In the genomic region with DNA sequence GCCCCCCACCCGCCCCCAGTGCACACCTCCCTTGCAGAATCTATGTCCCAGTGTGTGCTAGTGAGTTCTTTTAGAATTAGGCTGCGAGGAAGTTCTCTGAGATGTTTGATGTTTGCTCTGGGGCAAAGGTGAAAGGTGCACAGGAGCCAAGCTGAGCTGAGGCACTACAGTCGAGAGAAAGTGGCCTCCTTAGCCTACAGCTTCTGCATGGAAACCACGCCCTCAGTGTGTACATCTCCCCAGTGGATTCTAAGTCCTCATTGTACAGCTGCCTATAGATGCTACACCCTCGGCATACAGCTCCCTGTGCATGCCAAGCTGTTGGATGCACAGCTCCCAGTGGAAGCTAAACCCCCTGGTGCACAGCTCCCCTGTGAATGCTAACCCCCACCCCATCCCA, we compare ENCODE assay signal across 26 mouse cellular contexts. TPM values are rescaled to one million over a fixed set of nuclear protein-coding genes. Genes with fewer than 3 reads are reported as not detected.
DNase-seq lines count a peak whose midpoint lies in the region; ATAC-seq and TF ChIP-seq lines count a peak whose summit lies in the region.
"Had no signal": no experiment of that assay in that cellular context is flagged by ENCODE, and none has a peak within 500 bp of the region (broad histone marks: within the 10 kb centered on the region; RNA-seq: fewer than 3 reads in every experiment).

No protein-coding gene starts in this region.

- H3K4me3 ChIP-seq in embryonic facial prominence, embryonic 14.5 days (ENCODE audit: low read depth, low read length), result no peak overlapping the region
- H3K4me3 ChIP-seq in embryonic facial prominence, embryonic 10.5 days, result no peak overlapping the region
- H3K4me3 ChIP-seq in left cerebral cortex, adult 2 months, result no peak overlapping the region
- no peak overlapping the region for H3K4me3 ChIP-seq in stomach, embryonic 16.5 days (replicated peaks; ENCODE audit: low read length)
- no peak overlapping the region for H3K4me3 ChIP-seq in neural tube, embryonic 15.5 days (replicated peaks)
- no peak overlapping the region for H3K4me3 ChIP-seq in heart, embryonic 11.5 days (ENCODE audit: low read depth, low read length)
- H3K4me3 ChIP-seq: embryonic facial prominence, embryonic 13.5 days; forebrain, embryonic 10.5 days; forebrain, embryonic 13.5 days; heart, adult 2 months; heart, embryonic 10.5 days; hindbrain, embryonic 10.5 days; hindbrain, embryonic 13.5 days had no signal

- no peaks in the 10 kb centered on the region for H3K9me3 ChIP-seq in embryonic facial prominence, embryonic 14.5 days (ENCODE audit: control insufficient read depth, low read length)
- H3K9me3 ChIP-seq in embryonic facial prominence, embryonic 10.5 days, result no peaks in the 10 kb centered on the region
- no peaks in the 10 kb centered on the region for H3K9me3 ChIP-seq in stomach, embryonic 16.5 days (replicated peaks; ENCODE audit: control insufficient read depth, low read length)
- H3K9me3 ChIP-seq in neural tube, embryonic 15.5 days (replicated peaks), result no peaks in the 10 kb centered on the region
- no peaks in the 10 kb centered on the region for H3K9me3 ChIP-seq in heart, embryonic 11.5 days (replicated peaks; ENCODE audit: control insufficient read depth, low read length)
- H3K9me3 ChIP-seq: embryonic facial prominence, embryonic 13.5 days; forebrain, embryonic 10.5 days; forebrain, embryonic 13.5 days; heart, embryonic 10.5 days; hindbrain, embryonic 10.5 days; hindbrain, embryonic 13.5 days had no signal

- H3K27me3 ChIP-seq in embryonic facial prominence, embryonic 14.5 days (replicated peaks; ENCODE audit: control insufficient read depth, insufficient read depth, low read length), result no peaks in the 10 kb centered on the region
- peaks cover 29% of the 10 kb centered on the region for H3K27me3 ChIP-seq in embryonic facial prominence, embryonic 10.5 days (replicated peaks; ENCODE audit: low read depth, poor library complexity, severe bottlenecking)
- H3K27me3 ChIP-seq in stomach, embryonic 16.5 days (ENCODE audit: control insufficient read depth, insufficient read depth, low read length), result no peaks in the 10 kb centered on the region
- H3K27me3 ChIP-seq in neural tube, embryonic 15.5 days (replicated peaks), result peaks cover 3% of the 10 kb centered on the region; the same call in 1 of the 2 replicates
- peaks cover 9% of the 10 kb centered on the region for H3K27me3 ChIP-seq in heart, embryonic 11.5 days (ENCODE audit: control insufficient read depth, insufficient read depth, low read length)

- TF ChIP-seq CTCF in left cerebral cortex, adult 2 months (IDR thresholded peaks at IDR 0.05), result no peak

- intact Hi-C loops in left cerebral cortex, adult 2 months (cut with DNase I), result loop anchor here (5.0 kb wide), 1 partner anchor 242 kb away; no protein-coding TSS in a partner anchor
- intact Hi-C loops in left cerebral cortex, postnatal 4 days (cut with DNase I), result loop anchor here (5.0 kb wide), 1 partner anchor 327 kb away; no protein-coding TSS in a partner anchor
- intact Hi-C loops in heart, postnatal 14 days (cut with DNase I), result loop anchor here (5.0 kb wide), 1 partner anchor 127 kb away; no protein-coding TSS in a partner anchor

- H3K27ac ChIP-seq in embryonic facial prominence, embryonic 14.5 days (replicated peaks; ENCODE audit: low read depth, low read length), result no peak overlapping the region
- H3K27ac ChIP-seq in embryonic facial prominence, embryonic 10.5 days (replicated peaks), result no peak overlapping the region
- peak overlapping the region; percentile 82 for H3K27ac ChIP-seq in left cerebral cortex, adult 2 months
- no peak overlapping the region for H3K27ac ChIP-seq in stomach, embryonic 16.5 days (ENCODE audit: low read length)
- H3K27ac ChIP-seq in neural tube, embryonic 15.5 days (replicated peaks), result no peak overlapping the region
- H3K27ac ChIP-seq in heart, embryonic 11.5 days (ENCODE audit: low read depth, low read length), result no peak overlapping the region
- H3K27ac ChIP-seq: embryonic facial prominence, embryonic 13.5 days; forebrain, embryonic 10.5 days; forebrain, embryonic 13.5 days; heart, adult 2 months; heart, embryonic 10.5 days; hindbrain, embryonic 10.5 days; hindbrain, embryonic 13.5 days had no signal

- 0 out of 2 replicates have a peak, but pooled peaks cover 4% of the 10 kb centered on the region for H3K4me1 ChIP-seq in embryonic facial prominence, embryonic 14.5 days (ENCODE audit: control insufficient read depth, insufficient read depth, low read length)
- peaks cover 13% of the 10 kb centered on the region for H3K4me1 ChIP-seq in embryonic facial prominence, embryonic 10.5 days
- H3K4me1 ChIP-seq in stomach, embryonic 16.5 days (ENCODE audit: control insufficient read depth, insufficient read depth, low read length), result no peaks in the 10 kb centered on the region
- 0 out of 2 replicates have a peak, but pooled peaks cover 3% of the 10 kb centered on the region for H3K4me1 ChIP-seq in neural tube, embryonic 15.5 days
- peaks cover 3% of the 10 kb centered on the region for H3K4me1 ChIP-seq in heart, embryonic 11.5 days (ENCODE audit: control insufficient read depth, insufficient read depth, low read length)
- H3K4me1 ChIP-seq: forebrain, embryonic 13.5 days; hindbrain, embryonic 13.5 days had no signal

- H3K36me3 ChIP-seq in embryonic facial prominence, embryonic 14.5 days (ENCODE audit: control insufficient read depth, insufficient read depth, low read length), result no peaks in the 10 kb centered on the region
- H3K36me3 ChIP-seq in embryonic facial prominence, embryonic 10.5 days (replicated peaks), result no peaks in the 10 kb centered on the region
- H3K36me3 ChIP-seq in stomach, embryonic 16.5 days (ENCODE audit: control insufficient read depth, insufficient read depth, low read length), result no peaks in the 10 kb centered on the region
- no peaks in the 10 kb centered on the region for H3K36me3 ChIP-seq in neural tube, embryonic 15.5 days
- no peaks in the 10 kb centered on the region for H3K36me3 ChIP-seq in heart, embryonic 11.5 days (ENCODE audit: control insufficient read depth, insufficient read depth, low read length)
- H3K36me3 ChIP-seq: embryonic facial prominence, embryonic 13.5 days; forebrain, embryonic 10.5 days; heart, embryonic 10.5 days; hindbrain, embryonic 10.5 days; hindbrain, embryonic 13.5 days had no signal

- no peak overlapping the region for H3K9ac ChIP-seq in embryonic facial prominence, embryonic 14.5 days (ENCODE audit: low read depth, low read length)
- H3K9ac ChIP-seq in stomach, embryonic 16.5 days (ENCODE audit: low read length), result no peak overlapping the region
- no peak overlapping the region for H3K9ac ChIP-seq in neural tube, embryonic 15.5 days (replicated peaks)
- H3K9ac ChIP-seq in heart, embryonic 11.5 days (ENCODE audit: low read depth, low read length), result no peak overlapping the region
- H3K9ac ChIP-seq: embryonic facial prominence, embryonic 13.5 days; forebrain, embryonic 13.5 days; hindbrain, embryonic 13.5 days had no signal

- ATAC-seq in embryonic facial prominence, embryonic 14.5 days (ENCODE audit: low read depth), result peak; percentile 21; the same call in 1 of the 2 replicates
- peak; percentile 18; the same call in 1 of the 2 replicates for ATAC-seq in stomach, embryonic 16.5 days (ENCODE audit: insufficient read depth, low FRiP score)
- ATAC-seq in neural tube, embryonic 15.5 days (ENCODE audit: low FRiP score), result no peak
- ATAC-seq in heart, embryonic 11.5 days (replicated peaks; ENCODE audit: insufficient number of reproducible peaks, low FRiP score, low TSS enrichment), result no peak
- ATAC-seq: activated CD4-positive, CD25-positive, alpha-beta regulatory T cell, adult 4 months; forebrain, embryonic 13.5 days; forebrain, embryonic 16.5 days; hindbrain, embryonic 16.5 days had no signal

- DNase-seq in embryonic facial prominence, embryonic 14.5 days (ENCODE audit: low spot score), result no peak
- no peak for DNase-seq in embryonic facial prominence, embryonic 10.5 days (ENCODE audit: low spot score)
- no peak for DNase-seq in left cerebral cortex, adult 2 months (ENCODE audit: extremely low spot score in 1 of 2, low spot score in 2 of 2)
- no peak for DNase-seq in left cerebral cortex, postnatal 4 days
- no peak for DNase-seq in heart, postnatal 14 days
- DNase-seq: adrenal gland, adult 8-10 months; adrenal gland, postnatal 25 days; cerebellum, adult 18-20 months; cerebellum, adult 9-10 months; cerebellum, postnatal 14 days; gastrocnemius, postnatal 10 days; gastrocnemius, postnatal 36 days; heart, adult 2 months; heart, postnatal 36 days had no signal

- no peak overlapping the region for H3K4me2 ChIP-seq in embryonic facial prominence, embryonic 14.5 days (ENCODE audit: low read depth, low read length)
- H3K4me2 ChIP-seq in stomach, embryonic 16.5 days (ENCODE audit: low read depth, low read length), result no peak overlapping the region
- no peak overlapping the region for H3K4me2 ChIP-seq in neural tube, embryonic 15.5 days
- H3K4me2 ChIP-seq in heart, embryonic 11.5 days, result no peak overlapping the region
- H3K4me2 ChIP-seq: embryonic facial prominence, embryonic 13.5 days; forebrain, embryonic 13.5 days; hindbrain, embryonic 13.5 days had no signal

- 57% methylated on average over 5 of the region's 5 CpGs for WGBS in embryonic facial prominence, embryonic 14.5 days
- 47% methylated on average over 5 of the region's 5 CpGs for WGBS in embryonic facial prominence, embryonic 10.5 days
- WGBS in stomach, embryonic 16.5 days, result 29% methylated on average over 5 of the region's 5 CpGs
- WGBS in neural tube, embryonic 15.5 days, result 59% methylated on average over 5 of the region's 5 CpGs
- 57% methylated on average over 5 of the region's 5 CpGs for WGBS in heart, embryonic 11.5 days (ENCODE audit: insufficient replicate concordance)

RNA-seq across cellular contexts. Expression of a gene that starts 28.2 kb away (rescaled TPM):
- 754 and 803 TPM in 2 replicates for polyA plus RNA-seq in embryonic facial prominence, embryonic 14.5 days (2014; fragmentation: Nextera tagmentation; extraction: Ambion mirVana)
- polyA plus RNA-seq in embryonic facial prominence, embryonic 10.5 days (2016; fragmentation: Nextera tagmentation; extraction: Ambion mirVana), result 487 and 499 TPM in 2 replicates
- 100 to 1,000 TPM; 457 to 494 TPM for total RNA-seq in left cerebral cortex, adult 2 months (2021)
- 100 to 1,000 TPM; 682 to 756 TPM for total RNA-seq in left cerebral cortex, postnatal 4 days (2021)
- polyA plus RNA-seq in stomach, embryonic 16.5 days (2015; fragmentation: Nextera tagmentation; extraction: Ambion mirVana), result 379 and 502 TPM in 2 replicates
- 329 and 348 TPM in 2 replicates for polyA plus RNA-seq in neural tube, embryonic 15.5 days (2015; fragmentation: Nextera tagmentation; extraction: Ambion mirVana)
- total RNA-seq in heart, postnatal 14 days (2021), result 100 to 1,000 TPM; 494 to 584 TPM
- 408 and 438 TPM in 2 replicates for polyA plus RNA-seq in heart, embryonic 11.5 days (2014; fragmentation: Nextera tagmentation; extraction: Ambion mirVana)

Comparison
In these comparisons a context has a peak if more than half of its experiments do, and no peak if none do; other contexts are left out.
1. ATAC-seq: peak in embryonic facial prominence, embryonic 14.5 days (single experiment) and stomach, embryonic 16.5 days (single experiment); none in neural tube, embryonic 15.5 days (single experiment) and heart, embryonic 11.5 days (single experiment).